Mouse (Mus musculus): ENCODE data around the gene Scnn1a. TPM values are rescaled to one million over a fixed set of nuclear protein-coding genes. Genes with fewer than 3 reads are reported as not detected.

The Scnn1a gene
- polyA plus RNA-seq, 1 experiment from 2014 or later, result 0.42 TPM

DNA sequence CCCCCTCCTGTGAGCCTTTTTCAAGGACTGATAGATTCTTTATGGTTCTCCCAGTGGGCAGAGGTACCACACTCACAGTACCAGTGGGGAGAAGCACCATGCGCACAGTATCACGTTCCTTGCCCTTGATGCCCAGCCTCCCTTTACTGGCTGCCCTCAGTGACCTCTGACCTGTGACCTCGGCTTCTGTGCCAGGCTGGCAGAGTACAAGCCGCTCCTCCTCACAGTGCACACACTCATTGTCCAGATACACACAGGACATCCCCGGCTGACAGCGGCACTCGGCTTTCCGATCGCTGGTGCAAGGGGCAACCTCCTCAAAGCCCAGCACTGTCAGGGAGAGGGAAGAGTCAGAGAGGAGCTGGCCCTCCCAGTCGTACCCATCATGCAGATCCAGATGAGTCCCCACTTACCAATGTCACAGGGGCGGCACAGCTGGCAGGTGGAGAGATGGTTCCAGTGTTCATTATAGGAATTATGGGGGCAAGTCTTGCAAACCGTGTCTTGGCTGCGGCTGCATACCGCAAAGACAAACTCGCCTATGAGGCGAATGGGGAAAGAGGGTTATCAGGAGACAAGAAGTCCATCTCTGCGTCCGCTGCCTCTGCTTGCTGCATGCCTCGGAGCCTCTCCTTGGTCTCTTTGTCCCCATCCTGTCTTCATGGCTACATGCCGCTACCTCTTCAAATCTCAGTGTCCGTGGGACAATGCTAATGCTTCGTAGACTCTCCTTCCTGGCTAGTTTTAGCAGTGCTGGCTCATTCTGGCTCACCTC, 7.7 kb upstream of the Scnn1a start:
- Histone ChIP-seq H3K27ac (peak overlapping the region; percentile 92), H3K36me3 (peaks cover 6% of the 10 kb centered on the region), H3K27me3 (ENCODE audit: insufficient read depth, poor library complexity, severe bottlenecking) (peaks cover 33% of the 10 kb centered on the region), H3K9me3 (no peaks in the 10 kb centered on the region), H3K4me3 (peak overlapping the region; percentile 58), H3K4me1 (replicated peaks) (peaks cover 47% of the 10 kb centered on the region)
- DNase-seq (ENCODE audit: low spot score), result peak; percentile 17
- WGBS, result 64% methylated on average over 22 of the region's 22 CpGs

DNA sequence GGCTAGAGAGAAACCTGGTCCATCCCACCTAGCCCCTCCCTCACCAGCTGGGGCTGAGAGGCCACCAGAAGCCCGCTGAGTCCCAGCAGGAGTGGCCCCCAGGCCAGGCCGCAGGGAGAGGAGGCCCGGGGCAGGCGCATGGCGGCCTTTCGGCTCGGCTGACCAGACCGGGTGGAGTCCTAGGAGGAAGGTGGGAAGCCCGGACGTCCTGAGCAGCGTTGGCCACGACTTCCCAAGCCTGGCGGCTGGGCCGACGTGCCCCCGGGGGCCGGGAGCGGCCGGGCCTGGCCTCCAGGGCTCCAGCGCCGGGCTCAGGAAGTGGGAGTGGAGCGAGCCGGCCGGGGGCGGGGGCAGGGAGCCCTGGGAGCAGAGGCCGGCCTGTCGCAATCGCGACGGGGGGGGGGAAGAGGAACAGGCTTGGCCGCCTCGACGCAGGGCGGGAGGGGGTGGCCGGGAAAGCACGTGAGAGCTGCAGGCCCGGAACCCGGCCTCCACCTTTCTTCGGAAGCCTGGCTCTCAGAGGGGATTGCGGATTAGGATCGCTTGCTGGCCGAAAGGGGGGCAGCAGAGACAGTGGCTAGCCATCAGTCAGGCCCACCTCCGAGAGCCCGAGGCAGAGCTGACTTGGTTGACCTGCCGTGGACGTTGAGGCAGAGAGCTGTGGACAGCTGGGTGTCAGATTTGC, 6.8 kb upstream of the Scnn1a start, which contains the start of gene Ltbr:
Ltbr (minus strand) TSS at position 340 of the 685 bp plus-strand sequence.
- Histone ChIP-seq H3K27ac (peak within 1 kb of the TSS; percentile 92), H3K27me3 (ENCODE audit: insufficient read depth, poor library complexity, severe bottlenecking) (peaks cover 40% of the 10 kb centered on the region), H3K36me3 (peaks cover 4% of the 10 kb centered on the region; the same call in 1 of the 2 replicates), H3K4me3 (peak within 1 kb of the TSS; percentile 58), H3K4me1 (replicated peaks) (peaks cover 46% of the 10 kb centered on the region), H3K9me3 (no peaks in the 10 kb centered on the region)
- peak; percentile 71 for DNase-seq (ENCODE audit: low spot score)
- 2% methylated on average over 44 of the region's 46 CpGs for WGBS

DNA sequence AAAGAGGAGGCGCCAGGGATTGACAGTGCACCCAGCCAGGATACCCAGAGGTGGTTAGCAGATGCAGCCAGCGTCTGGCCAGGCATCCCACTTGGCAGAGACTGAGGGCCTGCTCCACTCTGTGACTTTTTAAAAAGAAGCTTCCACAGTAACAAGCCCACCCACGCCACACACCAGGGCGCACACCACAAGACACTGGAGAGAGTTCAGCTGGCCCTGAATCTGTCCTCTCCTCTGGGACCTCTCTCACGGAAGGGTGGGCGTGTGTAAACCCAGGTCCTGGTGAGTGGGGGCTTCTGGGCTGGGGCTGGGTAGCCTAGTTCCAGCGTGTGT, 6.3 kb upstream of the Scnn1a start:
- 59% methylated on average over 7 of the region's 7 CpGs for WGBS
- Histone ChIP-seq H3K4me1 (replicated peaks) (peaks cover 41% of the 10 kb centered on the region), H3K4me3 (peak overlapping the region; percentile 58), H3K36me3 (peaks cover 4% of the 10 kb centered on the region; the same call in 1 of the 2 replicates), H3K27me3 (ENCODE audit: insufficient read depth, poor library complexity, severe bottlenecking) (peaks cover 45% of the 10 kb centered on the region), H3K9me3 (no peaks in the 10 kb centered on the region), H3K27ac (peak overlapping the region; percentile 92)
- no peak for DNase-seq (ENCODE audit: low spot score)

- Histone ChIP-seq H3K27ac (0 out of 2 replicates have a peak overlapping the region, but pooled peaks have one; percentile 92), H3K4me3 (no peak overlapping the region), H3K4me1 (replicated peaks) (peaks cover 35% of the 10 kb centered on the region), H3K36me3 (peaks cover 4% of the 10 kb centered on the region; the same call in 1 of the 2 replicates), H3K9me3 (no peaks in the 10 kb centered on the region), H3K27me3 (ENCODE audit: insufficient read depth, poor library complexity, severe bottlenecking) (peaks cover 51% of the 10 kb centered on the region)
- 81% methylated on average over 6 of the region's 6 CpGs for WGBS
- DNase-seq (ENCODE audit: low spot score), result no peak
Measured at GRCm38 (mm10) chr6:125314746-125315145, 5.7 kb upstream of the Scnn1a start.

DNA sequence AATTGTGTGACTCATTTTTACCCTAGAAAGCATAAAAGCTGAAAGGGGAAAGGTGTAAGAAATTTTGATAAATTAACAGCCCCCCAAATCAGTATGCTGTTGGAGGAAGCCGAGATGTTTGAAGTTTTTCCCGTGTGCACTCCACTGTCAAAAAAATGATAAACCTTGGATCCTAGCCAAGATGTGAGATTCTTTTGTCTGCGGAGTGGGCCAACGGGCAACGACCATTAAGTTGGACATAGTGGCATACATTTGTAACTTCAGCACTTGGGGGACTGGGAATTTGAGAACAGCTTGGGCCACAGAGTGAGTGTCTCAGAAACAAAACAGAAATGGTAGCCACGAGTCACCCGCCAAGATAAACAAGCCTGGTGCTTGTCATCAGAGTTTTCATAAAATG, 3.4 kb upstream of the Scnn1a start:
- no peak for DNase-seq (ENCODE audit: low spot score)
- Histone ChIP-seq H3K27ac (no peak overlapping the region), H3K9me3 (no peaks in the 10 kb centered on the region), H3K27me3 (ENCODE audit: insufficient read depth, poor library complexity, severe bottlenecking) (peaks cover 71% of the 10 kb centered on the region), H3K36me3 (0 out of 2 replicates have a peak, but pooled peaks cover under 1% of the 10 kb centered on the region), H3K4me1 (replicated peaks) (peaks cover 40% of the 10 kb centered on the region), H3K4me3 (no peak overlapping the region)
- 87% methylated on average over 7 of the region's 7 CpGs for WGBS

DNA sequence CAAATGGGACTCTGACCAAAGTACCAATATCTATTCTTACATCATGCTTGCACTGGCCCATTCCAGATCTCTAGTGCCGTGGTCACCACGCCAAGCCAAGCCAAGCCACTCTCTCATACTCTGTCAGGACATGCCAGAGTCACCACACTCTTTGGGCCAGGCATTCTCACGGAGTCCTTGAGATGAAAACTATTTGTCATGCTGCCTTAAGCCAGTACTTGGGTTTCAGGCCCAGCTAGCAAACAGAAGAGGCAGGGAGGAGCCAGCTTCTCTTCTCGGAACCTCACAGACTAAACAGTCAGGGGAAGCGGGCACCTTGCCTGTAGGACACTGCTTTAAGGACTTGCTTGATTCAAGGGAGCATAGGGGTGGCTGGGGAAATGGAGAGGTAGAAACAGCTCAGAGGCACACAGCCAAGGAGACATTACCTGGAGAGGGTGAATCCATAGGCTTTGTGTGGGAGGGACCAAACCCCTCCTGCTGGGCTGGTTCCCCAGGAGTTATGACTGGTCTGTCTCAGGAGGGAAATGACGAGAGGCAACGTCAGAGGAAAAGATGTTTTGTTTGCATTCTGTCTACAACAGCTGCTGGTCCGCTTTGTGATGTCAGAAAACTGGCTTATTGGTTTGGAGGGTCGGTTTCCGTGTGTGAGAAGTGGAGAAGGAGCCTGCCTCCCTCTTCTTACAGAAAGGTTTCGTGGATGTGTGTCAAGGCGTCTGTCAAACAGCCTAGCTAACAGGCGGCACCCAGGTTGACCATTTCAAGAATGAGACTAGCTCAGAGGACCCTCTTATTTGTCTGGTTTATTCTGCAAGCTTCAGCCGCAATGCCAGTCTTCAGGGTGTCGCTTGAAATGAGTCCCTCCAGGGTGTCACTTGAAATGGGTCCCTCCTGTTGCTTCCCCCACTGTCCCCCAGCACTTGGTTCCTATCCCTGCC, 1.2 kb upstream of the Scnn1a start:
- DNase-seq (ENCODE audit: low spot score), result no peak
- Histone ChIP-seq H3K27me3 (ENCODE audit: insufficient read depth, poor library complexity, severe bottlenecking) (peaks cover 74% of the 10 kb centered on the region), H3K9me3 (no peaks in the 10 kb centered on the region), H3K4me3 (no peak overlapping the region), H3K36me3 (no peaks in the 10 kb centered on the region), H3K4me1 (replicated peaks) (peaks cover 22% of the 10 kb centered on the region), H3K27ac (no peak overlapping the region)
- 68% methylated on average over 15 of the region's 15 CpGs for WGBS

GRCm38 (mm10) chr6:125319919-125320296, 551 bp upstream of the Scnn1a start:
- DNase-seq (ENCODE audit: low spot score), result no peak
- H3K27ac ChIP-seq, result no peak overlapping the region
- H3K27me3 ChIP-seq (ENCODE audit: insufficient read depth, poor library complexity, severe bottlenecking), result peaks cover 74% of the 10 kb centered on the region

GRCm38 (mm10) chr6:125321114-125321855, 826 bp downstream of the Scnn1a start:
- 5% methylated on average over 26 of the region's 26 CpGs for WGBS
- H3K4me3 ChIP-seq, result peak overlapping the region; percentile 27; the same call in 1 of the 2 replicates

More at GRCm38 (mm10) chr6:125319919-125320296, 551 bp upstream of the Scnn1a start:
- Histone ChIP-seq H3K4me3 (no peak overlapping the region), H3K36me3 (no peaks in the 10 kb centered on the region), H3K4me1 (replicated peaks) (peaks cover 16% of the 10 kb centered on the region), H3K9me3 (no peaks in the 10 kb centered on the region)

DNA sequence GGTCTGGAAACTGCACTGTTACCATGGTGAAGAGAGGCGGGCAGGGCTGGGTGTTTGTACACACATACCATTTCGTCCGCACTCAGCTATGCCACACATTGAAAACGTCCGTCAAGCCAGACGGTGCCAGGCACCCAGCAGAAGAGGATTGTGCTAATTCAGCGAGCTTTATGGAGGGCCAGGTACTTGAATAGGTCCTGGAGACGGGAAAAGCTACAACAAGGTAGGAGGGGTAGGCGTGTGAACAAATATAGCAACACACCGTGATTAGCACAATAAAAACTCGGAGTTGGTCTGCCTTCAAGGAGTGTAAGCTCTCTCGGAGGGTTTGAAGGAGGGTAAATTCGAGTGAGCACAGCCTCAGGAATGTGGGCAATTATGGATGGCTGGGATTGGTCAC, 2.3 kb downstream of the Scnn1a start:
- Histone ChIP-seq H3K9me3 (no peaks in the 10 kb centered on the region), H3K36me3 (no peaks in the 10 kb centered on the region), H3K27ac (no peak overlapping the region), H3K4me1 (replicated peaks) (peaks cover 21% of the 10 kb centered on the region), H3K27me3 (ENCODE audit: insufficient read depth, poor library complexity, severe bottlenecking) (peaks cover 79% of the 10 kb centered on the region), H3K4me3 (no peak overlapping the region)
- 64% methylated on average over 13 of the region's 13 CpGs for WGBS
- DNase-seq (ENCODE audit: low spot score), result no peak

More at GRCm38 (mm10) chr6:125321114-125321855, 826 bp downstream of the Scnn1a start:
- DNase-seq (ENCODE audit: low spot score), result no peak
- peaks cover 21% of the 10 kb centered on the region for H3K4me1 ChIP-seq (replicated peaks)
- H3K27me3 ChIP-seq (ENCODE audit: insufficient read depth, poor library complexity, severe bottlenecking), result peaks cover 74% of the 10 kb centered on the region
- H3K36me3 ChIP-seq, result no peaks in the 10 kb centered on the region
- H3K27ac ChIP-seq, result no peak overlapping the region
- no peaks in the 10 kb centered on the region for H3K9me3 ChIP-seq

DNA sequence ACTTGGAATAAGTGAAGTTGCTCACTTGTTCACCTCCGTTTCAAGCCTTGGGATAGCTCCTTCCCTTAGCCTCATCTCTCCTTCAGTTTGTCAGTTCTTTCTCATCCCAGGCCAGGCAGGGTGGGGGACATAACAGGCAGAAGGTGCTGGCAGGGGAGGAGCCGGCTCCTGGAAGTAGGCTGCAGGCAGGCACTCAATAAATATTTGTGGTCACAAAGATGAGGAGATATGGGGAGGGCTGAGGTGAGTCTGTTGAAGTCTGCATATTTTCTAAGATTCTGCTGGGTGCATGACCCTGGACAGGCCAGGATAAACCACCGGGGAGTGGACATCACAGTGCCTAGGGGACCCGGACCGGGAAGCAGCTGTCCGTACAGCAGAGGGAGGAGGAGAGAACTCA, 3.1 kb downstream of the Scnn1a start:
- WGBS, result 70% methylated on average over 6 of the region's 6 CpGs
- Histone ChIP-seq H3K4me1 (replicated peaks) (peaks cover 21% of the 10 kb centered on the region), H3K27ac (no peak overlapping the region), H3K36me3 (no peaks in the 10 kb centered on the region), H3K9me3 (no peaks in the 10 kb centered on the region), H3K27me3 (ENCODE audit: insufficient read depth, poor library complexity, severe bottlenecking) (peaks cover 75% of the 10 kb centered on the region), H3K4me3 (no peak overlapping the region)
- no peak for DNase-seq (ENCODE audit: low spot score)

- no peak for DNase-seq (ENCODE audit: low spot score)
- peaks cover 65% of the 10 kb centered on the region for H3K27me3 ChIP-seq (ENCODE audit: insufficient read depth, poor library complexity, severe bottlenecking)
- WGBS, result 80% methylated on average over 6 of the region's 6 CpGs
Measured at GRCm38 (mm10) chr6:125325337-125325736, 4.9 kb downstream of the Scnn1a start.

GRCm38 (mm10) chr6:125328243-125328642, 7.8 kb downstream of the Scnn1a start:
- Histone ChIP-seq H3K27me3 (ENCODE audit: insufficient read depth, poor library complexity, severe bottlenecking) (peaks cover 36% of the 10 kb centered on the region), H3K9me3 (no peaks in the 10 kb centered on the region), H3K27ac (no peak overlapping the region), H3K36me3 (no peaks in the 10 kb centered on the region), H3K4me1 (replicated peaks) (peaks cover 20% of the 10 kb centered on the region), H3K4me3 (no peak overlapping the region)
- DNase-seq (ENCODE audit: low spot score), result no peak
- 80% methylated on average over 5 of the region's 5 CpGs for WGBS

More at GRCm38 (mm10) chr6:125325337-125325736, 4.9 kb downstream of the Scnn1a start:
- H3K4me1 ChIP-seq (replicated peaks), result peaks cover 25% of the 10 kb centered on the region
- H3K9me3 ChIP-seq, result no peaks in the 10 kb centered on the region
- H3K27ac ChIP-seq, result 0 out of 2 replicates have a peak overlapping the region, but pooled peaks have one; percentile 18
- no peak overlapping the region for H3K4me3 ChIP-seq
- no peaks in the 10 kb centered on the region for H3K36me3 ChIP-seq

Data from hindbrain, embryonic 10.5 days (tissue).